Mouse (Mus musculus) megakaryocyte-erythroid progenitor cell, adult 5-6 weeks (primary cell): Measurements from ENCODE around the gene Runx2. TPM values are rescaled to one million over a fixed set of nuclear protein-coding genes. Genes with fewer than 3 reads are reported as not detected.

ENCODE experiments used
- ATAC-seq: replicated peaks from 2 replicates; pipeline ENCODE4 v1.8.0; 2016; ENCODE audit warnings: mild to moderate bottlenecking, inconsistent platforms; ENCODE audit not compliant: severe bottlenecking, poor library complexity, low FRiP score, low TSS enrichment
- total RNA-seq, 2 experiments: library from RNA; stranded (forward) in 1 of 2; stranded (reverse) in 1 of 2; fragments of 200-1000, 215-1000 nt in 1 of 2; fragments of >200 nt in 1 of 2; fragmentation: Nextera tagmentation in 1 of 2; gene quantifications; 2 replicates each; pipeline ENCODE4 v1.2.3; 2014 to 2017

The Runx2 gene
- total RNA-seq, 2 experiments from 2014 or later = 0.38 to 4.3 TPM

- peak; percentile 35 for ATAC-seq
Observed at GRCm38 (mm10) chr17:44672806-44673205, 141.8 kb downstream of the Runx2 start.

- ATAC-seq = peak; percentile 96
Observed at GRCm38 (mm10) chr17:44671946-44672692, 142.5 kb downstream of the Runx2 start.

DNA sequence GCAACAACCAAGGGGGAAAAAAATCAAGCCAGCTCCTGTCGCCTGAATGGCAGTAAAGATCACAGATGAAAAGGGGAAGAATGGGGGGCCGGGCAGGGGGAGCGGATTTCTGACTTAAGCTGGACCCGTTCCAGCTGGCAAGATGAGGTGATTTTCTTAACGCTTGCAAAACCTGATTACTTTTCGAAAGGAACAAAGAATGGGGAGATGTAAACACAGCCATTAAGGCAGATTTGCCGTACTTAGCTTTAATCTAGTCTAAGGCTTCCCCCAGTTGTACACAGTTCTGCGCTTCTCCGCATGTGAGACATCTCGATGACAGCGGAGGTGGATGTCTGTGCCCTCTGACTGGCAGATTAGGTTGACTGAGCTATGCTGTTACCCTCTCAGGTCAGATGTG lies 144.6 kb downstream of the Runx2 start:
- no peak for ATAC-seq

DNA sequence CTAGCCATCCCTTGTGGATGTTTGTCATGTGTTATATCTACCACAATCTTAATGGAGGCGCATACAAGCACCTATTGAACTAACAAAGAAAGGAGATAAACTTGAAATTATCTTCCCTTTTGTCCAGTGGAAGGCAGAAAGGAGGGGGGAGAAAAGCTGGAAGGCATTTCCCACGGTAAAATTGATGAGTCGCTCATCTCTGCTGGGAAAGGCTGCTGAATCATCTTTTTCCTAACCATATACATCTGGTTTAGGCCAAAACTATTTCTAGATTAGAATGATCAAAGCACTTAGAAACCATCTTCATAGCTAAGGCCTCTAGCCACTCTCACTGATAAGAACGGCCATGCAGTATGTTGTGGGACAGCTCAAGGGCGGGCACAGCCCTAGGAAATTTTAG lies 147.3 kb downstream of the Runx2 start:
- no peak for ATAC-seq

GRCm38 (mm10) chr17:44663872-44664271 lies 150.7 kb downstream of the Runx2 start:
- no peak for ATAC-seq

- ATAC-seq = no peak
Observed at GRCm38 (mm10) chr17:44663208-44663607, 151.4 kb downstream of the Runx2 start.

- peak; percentile 60 for ATAC-seq
Observed at GRCm38 (mm10) chr17:44662080-44662706, 152.4 kb downstream of the Runx2 start.

DNA sequence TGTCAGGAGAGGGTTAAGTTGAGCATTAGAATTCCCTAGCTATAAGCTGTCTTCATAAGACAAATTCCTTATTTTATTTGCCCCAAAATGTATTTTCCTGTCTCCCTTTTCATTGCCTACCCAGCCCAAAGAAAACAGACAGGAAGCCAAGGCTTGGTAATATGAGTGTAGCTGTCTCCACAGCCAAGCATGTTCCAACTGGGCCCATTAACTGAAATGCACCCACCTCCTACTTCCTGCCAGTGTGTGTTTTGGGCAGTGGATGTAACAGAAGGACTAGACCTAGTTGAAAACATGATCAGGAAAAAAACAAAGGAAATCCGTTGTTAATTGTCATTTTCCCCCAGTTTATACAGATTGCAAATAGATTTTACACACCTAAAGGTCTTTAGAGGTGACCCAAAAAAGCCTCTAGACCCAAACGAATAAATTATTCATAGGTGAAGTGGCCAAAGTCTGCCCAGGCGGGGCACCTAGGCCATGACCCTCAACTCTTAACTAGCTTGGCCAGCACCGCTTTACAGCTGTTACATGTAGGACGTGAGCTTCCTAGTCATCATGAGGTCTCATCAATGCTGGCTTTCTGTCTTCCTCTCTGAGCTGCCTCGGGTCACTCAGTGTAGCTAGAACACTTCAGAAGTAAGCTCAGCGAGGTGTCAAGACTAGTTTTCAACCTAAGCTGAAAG lies 154.3 kb downstream of the Runx2 start:
- no peak for ATAC-seq

- ATAC-seq = peak; percentile 77
Observed at GRCm38 (mm10) chr17:44654503-44654902, 160.1 kb downstream of the Runx2 start.

DNA sequence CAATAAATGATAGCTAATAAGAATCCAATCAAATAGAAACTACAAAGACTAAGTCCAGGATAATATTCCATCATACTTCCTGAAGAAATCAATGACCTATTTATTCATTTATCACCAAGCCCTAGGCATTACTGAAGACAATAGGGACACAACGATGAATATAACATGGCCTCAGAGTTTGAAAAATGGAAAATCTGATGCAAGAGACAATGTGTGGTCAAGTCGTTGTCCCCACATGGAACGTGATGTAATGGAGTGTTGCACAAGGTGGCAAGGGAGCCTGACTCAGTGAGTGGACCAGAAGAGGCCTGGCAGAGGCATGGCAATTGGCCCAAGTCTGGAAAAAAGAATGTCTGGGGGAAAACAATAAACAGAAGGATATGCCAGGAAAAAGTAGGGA lies 161.5 kb downstream of the Runx2 start:
- no peak for ATAC-seq

DNA sequence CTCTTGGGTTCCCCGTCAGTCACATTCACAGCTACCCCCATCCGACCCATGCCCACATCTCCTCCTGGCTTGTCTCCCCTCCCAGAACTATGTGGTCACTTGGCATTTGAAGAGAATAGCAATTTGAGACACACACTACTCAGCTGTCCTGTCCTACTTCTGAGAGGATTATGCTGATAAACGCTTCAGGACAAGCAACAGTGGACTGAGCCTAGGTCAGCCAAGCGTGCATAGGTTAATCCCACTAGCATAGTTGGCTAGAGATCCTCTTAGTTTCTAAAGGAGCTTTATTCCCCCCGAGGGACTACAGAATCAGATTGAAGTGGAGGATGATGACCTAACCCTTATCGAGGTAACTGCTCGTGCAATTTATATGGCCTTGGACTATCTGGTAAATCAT lies 162.5 kb downstream of the Runx2 start:
- no peak for ATAC-seq

DNA sequence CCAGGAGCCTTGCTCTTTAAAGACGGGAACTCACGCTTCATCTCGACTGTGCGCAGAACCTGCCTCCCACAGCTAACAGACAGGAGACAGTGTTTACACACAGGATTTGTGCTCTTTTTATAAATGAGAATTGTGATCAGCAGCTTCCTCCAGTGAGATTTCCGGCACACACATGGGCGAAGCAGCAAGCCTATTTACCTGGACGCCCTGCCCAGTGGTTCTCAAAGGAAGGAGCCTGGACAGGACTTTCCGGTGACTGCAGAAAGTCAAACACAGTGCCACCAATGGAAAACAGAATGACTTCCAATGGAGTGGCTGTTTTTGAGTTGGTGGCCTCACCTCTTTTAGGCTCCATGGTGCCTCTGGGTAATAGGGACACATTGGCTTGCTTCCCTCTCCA lies 163.0 kb downstream of the Runx2 start:
- no peak for ATAC-seq

DNA sequence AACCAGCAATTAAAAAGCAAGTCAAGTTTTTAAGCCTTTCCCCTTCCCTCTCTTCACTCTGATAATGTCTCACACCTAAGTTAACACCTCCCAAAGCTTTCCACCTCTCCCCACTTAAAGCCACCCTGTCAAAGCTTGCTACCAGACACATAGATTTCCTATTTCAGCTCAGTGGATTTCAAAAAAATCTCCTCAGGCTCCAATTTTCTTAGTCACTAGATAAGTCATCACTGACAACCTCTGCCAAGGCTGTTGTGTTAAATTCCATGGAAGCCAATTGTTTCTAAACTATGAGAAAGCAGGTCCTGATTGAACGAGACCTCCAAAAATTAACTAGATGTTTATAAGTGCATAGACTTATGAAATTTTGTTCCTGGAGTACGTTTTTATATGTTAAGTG lies 164.2 kb downstream of the Runx2 start:
- ATAC-seq = no peak

DNA sequence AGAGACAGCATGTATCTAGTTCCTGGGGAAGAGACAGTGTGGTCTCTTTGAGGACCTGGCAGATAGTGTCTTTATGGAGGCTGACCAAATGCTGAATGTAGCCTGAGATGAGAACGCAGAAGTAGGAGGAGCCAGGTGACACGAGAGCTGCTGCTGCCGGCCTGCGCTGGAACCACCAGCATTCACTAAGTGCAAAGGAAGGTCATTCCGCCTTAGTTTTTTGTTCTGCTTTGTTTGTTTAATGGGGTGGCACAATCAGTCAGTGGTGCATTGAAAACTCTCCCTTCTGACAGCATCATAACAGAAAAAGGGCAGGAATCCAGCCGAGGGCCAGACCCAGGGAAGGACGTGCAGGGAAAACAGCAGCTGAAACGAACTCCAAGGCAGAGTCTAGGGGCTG lies 165.5 kb downstream of the Runx2 start:
- ATAC-seq = no peak

GRCm38 (mm10) chr17:44647916-44648315 lies 166.7 kb downstream of the Runx2 start:
- no peak for ATAC-seq

DNA sequence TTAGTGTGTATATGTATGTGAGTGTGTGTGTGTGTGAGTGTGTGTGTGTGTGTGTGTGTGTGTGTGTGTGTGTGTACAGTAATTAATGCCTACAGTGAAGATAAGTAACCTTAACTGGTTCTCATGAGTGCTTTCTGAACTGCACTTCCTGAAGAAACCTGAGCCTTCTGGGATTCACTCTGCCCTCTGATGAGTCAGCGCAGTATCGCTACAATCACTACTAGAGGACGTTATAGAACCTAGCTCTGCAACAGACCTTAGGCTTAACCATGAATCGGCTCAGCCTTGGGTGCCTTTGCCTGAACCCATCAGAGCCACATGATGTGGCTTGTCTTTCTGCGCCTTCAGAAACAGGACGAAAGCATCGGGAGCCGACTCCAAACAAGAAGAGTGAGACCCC lies 169.5 kb downstream of the Runx2 start:
- no peak for ATAC-seq

DNA sequence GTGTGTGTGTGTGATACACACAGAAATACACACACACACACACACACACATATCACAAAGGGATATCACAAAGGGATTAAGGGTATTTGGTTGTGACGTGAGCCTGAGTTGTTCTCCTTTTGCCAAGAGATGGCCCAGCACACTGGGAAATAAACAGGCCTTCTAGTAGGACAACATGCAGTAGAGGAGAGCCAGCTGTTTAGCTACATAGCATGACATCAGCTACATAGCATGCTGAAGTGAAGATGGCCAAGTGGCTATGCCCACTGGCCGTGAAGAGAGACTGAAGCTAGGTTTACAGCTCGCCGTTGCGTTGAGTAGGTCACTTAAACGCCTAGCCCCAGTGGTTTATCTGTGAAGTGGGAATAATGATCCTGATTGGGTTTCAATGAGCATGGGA lies 171.3 kb downstream of the Runx2 start:
- no peak for ATAC-seq

DNA sequence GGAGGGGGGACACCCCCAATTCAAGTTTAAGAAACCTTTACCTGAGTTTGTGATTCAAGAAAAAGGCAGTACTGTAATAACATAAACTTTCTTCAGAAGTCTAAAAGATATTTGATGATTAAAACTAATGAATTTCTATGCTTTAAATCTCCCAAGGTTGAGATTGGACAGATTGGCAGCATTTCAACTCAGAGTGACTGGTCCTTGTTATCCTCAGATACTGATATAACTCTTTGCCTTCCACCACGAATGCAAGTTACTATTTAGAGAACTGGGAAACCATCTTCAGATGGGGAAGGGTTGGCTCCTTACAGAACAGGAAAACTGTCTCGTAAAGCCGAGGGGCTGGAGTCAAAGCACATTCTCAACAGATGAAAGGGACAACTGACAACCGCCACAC lies 172.5 kb downstream of the Runx2 start:
- no peak for ATAC-seq

DNA sequence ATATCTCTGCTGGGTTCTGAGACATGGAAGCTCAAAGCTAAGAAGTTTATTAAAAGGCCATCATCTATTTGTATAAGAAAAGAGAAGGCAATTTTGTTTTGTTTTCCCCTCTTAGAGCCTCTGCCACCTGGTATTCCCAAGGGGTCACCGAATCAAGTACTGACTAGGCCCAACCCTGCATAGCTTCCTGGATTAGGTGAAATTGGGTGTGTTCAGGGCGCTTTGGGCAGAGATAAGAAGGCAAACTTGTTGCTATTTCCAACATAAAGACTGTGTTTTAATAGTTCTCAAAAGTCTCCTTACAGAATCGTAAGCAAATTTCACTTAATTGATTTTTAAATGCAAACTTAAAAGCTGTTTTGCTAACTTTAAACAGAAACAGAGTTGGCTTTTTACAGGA lies 173.7 kb downstream of the Runx2 start:
- ATAC-seq = no peak

GRCm38 (mm10) chr17:44639446-44639845 lies 175.2 kb downstream of the Runx2 start:
- ATAC-seq = 0 out of 2 replicates have a peak, but pooled peaks have one; percentile 9
